Mouse (Mus musculus) CD4-positive, CD25-positive, alpha-beta regulatory T cell, adult 2 months (primary cell): ENCODE measurements at regions not wholly inside any gene's neighbourhood (a gene's known extent, or its start where the extent isn't known, plus 50 kb on each side); places are given as distances from the start of the nearest gene placed in this dataset.
"Not testable (repeated sequence)": the region's sequence is repeated elsewhere in the genome, so short reads cannot be mapped to it uniquely, and the experiment has no call there.

Experiments
- DNase-seq: peaks from one replicate; pipeline ENCODE4 v3.0.0-alpha.2; 2012; ENCODE audit warnings: low read depth, low spot score

- no peak for DNase-seq
These were observed 249.4 kb upstream of the Akr1e1 start for GRCm38 (mm10) chr13:4858341-4858740.

DNA sequence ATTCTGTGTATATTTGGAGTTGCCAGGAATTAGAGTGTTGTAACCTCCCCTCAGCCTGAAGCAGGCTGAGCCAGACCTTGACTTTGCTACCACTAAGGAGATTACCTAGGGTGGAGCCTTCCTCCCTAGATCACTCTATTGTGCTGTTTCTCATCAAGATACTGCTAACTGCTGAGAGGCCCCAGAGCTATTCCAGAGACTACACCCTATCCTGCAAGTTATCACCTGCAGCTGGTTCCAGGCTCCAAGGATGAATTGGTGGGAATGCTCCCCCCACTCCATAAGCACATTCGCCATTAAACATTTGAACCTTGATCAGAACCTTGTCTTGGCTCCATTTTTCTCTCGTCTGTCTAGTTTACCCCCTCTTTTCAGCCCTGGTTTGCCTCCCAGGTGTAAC lies 230.5 kb upstream of the Akr1e1 start:
- DNase-seq, result not testable (repeated sequence)

GRCm38 (mm10) chr13:4826756-4827155 lies 217.8 kb upstream of the Akr1e1 start:
- DNase-seq, result no peak

GRCm38 (mm10) chr13:4825749-4826148 lies 216.8 kb upstream of the Akr1e1 start:
- not testable (repeated sequence) for DNase-seq

DNA sequence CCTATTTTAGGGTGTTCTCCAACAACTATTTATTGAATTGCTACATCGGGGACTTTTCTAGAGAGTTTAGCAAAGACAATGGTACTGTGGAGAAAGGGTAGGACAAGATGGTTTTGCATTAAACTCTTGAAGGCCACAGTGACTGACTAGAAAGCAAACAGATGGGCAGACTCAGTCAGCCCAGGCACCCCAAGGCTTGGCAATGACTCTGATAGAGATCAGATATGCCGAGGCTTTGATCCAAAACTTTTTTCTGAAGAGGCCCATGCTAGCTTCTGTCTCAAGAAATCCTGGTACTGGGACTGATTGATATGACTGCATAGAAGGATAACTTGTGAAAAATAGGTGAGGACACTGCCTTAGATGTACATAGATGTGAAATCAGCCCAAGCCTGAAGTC lies 197.9 kb upstream of the Akr1e1 start:
- DNase-seq, result no peak

DNA sequence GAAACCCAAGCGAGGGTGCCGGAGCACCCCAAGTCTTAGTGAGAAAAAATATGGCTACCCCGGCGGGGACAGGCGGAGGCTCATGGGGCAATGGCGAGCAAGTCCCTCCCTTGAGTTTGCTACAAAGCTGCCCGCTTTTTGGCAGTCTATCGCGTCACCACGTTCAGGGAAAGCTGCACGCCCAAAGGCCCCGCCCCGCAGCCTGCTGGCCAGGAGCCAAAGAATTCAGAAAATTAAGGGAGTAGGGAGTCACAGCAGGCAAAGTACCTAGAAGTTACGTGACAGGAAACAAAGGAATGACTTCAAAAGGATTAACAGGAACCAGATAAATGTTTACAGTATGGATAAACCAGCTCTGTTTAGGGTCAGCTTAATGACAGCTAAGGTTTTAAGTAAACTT lies 191.7 kb upstream of the Akr1e1 start:
- no peak for DNase-seq

GRCm38 (mm10) chr13:4791139-4791538 lies 182.2 kb upstream of the Akr1e1 start:
- no peak for DNase-seq

GRCm38 (mm10) chr13:4790414-4790813 lies 181.4 kb upstream of the Akr1e1 start:
- DNase-seq, result no peak

GRCm38 (mm10) chr13:4783290-4783689 lies 174.3 kb upstream of the Akr1e1 start:
- no peak for DNase-seq

DNA sequence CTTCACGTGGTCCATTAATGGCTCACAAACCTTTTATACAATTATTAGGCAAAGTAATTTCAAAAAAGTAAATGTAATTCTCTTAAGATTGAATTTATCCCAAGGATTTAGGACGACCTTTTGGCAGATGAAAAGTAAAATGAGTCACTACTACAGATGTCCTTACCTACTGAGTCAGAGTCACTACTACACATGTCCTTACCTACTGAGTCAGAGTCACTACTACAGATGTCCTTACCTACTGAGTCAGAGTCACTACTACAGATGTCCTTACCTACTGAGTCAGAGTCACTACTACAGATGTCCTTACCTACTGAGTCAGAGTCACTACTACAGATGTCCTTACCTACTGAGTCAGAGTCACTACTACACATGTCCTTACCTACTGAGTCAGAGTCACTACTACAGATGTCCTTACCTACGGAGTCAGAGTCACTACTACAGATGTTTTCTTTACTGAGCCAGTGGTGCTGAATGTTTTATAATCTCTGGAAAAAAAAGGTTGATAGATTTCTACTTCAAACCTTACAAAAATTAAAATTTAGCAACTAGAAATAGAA lies 169.4 kb upstream of the Akr1e1 start:
- not testable (repeated sequence) for DNase-seq

GRCm38 (mm10) chr13:4776855-4777254 lies 167.9 kb upstream of the Akr1e1 start:
- peak; percentile 51 for DNase-seq

DNA sequence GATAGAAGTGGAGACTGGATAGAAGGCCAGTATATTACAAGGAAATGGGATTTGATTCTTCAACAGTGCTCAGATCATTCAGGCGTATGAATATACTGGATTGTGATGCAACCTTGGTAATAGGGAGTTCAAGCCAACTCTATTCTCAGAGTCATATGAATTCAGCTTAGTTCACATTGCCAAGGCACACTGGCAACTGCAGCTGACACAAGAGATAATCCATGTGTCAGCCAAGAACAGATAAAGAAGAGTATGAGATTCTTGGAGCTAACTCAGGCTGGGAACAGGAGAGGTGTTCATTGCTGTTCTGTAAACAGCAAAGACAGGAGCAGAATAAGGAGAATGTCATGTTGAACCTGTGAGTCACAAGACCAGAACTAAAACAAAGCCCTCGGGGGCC lies 163.3 kb upstream of the Akr1e1 start:
- no peak for DNase-seq

DNA sequence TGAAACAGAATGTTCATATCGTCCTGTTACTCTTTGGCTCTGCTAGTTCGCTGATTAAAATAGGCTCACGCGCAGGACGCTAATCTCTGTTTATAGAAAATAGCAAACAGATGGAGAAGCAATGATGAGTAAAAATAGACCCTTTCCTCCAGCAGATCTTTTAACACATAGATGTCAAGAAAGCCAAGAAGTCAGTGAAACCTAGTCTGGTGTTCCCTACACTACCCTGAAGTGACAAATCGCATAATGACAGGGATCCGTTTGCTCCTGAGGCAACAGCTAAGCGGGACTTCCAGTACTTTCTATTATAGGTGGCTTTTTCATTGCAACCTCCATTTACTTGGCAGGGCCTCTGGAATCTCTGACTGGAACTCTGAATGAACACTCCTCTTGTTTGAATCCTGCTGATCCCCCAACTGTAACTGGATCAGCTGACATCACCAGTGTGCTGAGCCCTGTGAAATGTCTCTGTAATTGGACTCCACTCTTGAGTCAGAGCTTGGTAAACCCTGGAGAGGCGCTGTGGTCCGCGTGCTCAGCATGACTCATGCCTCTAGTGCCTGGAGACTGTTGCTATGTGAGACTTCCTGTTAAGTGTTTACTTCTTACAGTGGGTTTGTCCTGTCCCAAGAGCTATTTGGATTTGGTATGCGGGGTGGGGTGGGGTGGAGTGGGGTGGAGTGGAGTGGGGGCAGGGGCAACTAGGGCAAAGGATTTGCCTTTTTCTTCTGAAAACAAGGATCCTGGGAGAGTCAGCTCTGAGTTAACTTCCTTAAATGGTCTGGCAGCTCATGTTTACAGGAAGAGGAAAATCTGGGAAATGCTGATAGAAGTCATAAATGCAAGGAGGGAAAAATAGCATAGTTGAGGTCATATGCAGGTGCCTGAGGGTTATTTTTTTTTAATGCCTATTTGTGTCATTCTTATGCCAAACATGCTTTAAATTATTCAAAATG lies 162.4 kb upstream of the Akr1e1 start:
- DNase-seq, result peak; percentile 61

- no peak for DNase-seq
These were observed 151.0 kb upstream of the Akr1e1 start for GRCm38 (mm10) chr13:4759965-4760364.

DNA sequence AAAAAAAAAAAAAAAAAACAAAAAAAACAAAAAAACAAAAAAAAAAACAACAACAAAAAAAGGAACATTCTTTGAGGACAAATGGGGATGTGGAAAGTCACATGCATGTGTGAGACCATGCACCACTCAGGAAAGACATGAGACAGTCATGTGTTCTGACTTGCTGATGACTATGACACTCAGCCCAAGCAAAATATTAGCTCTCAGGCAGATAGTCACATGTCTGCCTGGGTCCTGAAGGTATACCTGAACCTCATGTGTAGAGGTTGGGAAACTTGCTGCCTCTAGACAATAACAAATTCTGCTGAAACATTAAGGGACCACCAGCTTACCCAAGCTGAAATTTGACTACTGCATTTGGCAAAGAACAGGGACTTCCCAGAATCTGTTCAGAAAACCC lies 147.6 kb upstream of the Akr1e1 start:
- DNase-seq, result no peak

DNA sequence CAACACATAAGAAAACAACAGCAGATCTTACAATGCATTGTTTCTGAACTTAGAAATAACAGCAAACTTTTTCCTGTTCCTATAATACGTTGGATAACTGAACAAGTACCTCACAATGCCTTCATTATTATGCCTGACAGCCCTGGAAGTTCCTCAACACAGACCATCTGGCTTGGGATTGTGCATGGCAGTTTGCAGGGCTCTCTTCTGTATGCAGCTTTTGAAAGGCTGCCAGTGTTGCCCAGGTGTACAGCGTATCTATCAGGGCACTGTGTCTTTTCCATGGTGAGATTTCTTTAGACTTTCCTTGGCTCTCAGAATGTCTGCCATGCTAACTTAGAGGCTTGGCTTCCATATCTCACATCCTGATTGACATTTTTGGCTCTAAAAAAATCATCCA lies 134.0 kb upstream of the Akr1e1 start:
- no peak for DNase-seq

GRCm38 (mm10) chr13:4716299-4716698 lies 107.3 kb upstream of the Akr1e1 start:
- DNase-seq, result not testable (repeated sequence)

- DNase-seq, result no peak
These were observed 105.8 kb upstream of the Akr1e1 start for GRCm38 (mm10) chr13:4714724-4715123.

GRCm38 (mm10) chr13:4712698-4713097 lies 103.7 kb upstream of the Akr1e1 start:
- DNase-seq, result no peak

DNA sequence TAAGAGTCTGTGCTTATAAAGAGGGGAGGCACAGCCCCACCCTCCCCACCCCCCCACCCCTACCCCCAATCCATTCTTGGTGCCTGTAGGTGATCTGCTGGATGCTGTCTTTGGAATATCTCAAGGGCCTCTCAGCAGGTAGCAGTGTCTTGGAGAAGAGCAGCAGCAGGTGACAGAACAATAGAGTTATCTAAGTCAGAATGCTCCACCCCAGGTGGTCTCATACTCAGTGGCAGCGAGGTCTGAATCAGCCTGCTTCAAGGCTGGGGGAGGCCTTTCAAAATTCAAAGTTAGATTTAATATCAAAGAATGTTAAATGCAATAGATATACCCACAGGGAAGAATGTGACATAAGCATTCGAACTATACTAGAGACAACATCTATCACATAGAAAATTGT lies 90.6 kb upstream of the Akr1e1 start:
- DNase-seq, result not testable (repeated sequence)

DNA sequence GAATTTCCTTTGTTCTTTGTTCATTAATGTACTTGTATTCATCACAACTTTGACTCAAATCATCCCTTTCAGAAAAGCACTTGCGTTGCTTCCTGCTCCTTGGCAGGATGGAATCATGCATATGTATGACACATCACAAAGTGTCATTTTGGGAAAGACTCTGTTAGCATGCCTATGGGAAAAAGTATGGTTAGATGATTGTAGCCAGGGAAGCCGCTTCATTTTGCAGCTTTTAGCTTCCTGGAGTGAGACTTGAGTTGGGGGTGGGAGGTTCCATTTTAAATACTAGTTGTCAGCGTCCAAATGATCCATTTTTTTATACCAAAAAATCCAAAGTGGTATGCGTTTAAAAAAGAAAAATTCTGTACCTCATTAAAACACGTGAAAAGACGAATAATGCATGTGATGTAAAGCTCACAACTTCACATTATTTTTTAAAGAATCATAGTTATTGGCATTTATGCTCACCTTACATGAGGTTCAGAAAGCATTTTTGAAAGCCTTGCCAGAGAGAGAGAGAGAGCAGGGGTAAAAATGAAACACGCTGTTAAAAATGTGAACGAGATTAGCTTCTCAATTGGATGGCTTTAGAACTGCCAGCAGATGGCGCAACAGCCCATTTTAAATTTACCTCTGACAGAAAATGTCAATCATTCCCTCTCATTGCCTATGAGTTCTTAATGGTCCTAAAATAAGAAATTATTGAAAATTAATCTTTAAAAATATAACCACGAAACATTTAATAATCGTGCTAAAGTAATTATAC lies 57.6 kb upstream of the Akr1e1 start:
- peak; percentile 68 for DNase-seq

GRCm38 (mm10) chr13:4663390-4663789 lies 54.4 kb upstream of the Akr1e1 start:
- no peak for DNase-seq
